Mouse (Mus musculus) spleen, adult 2 months (tissue): ENCODE results near the gene Mrpl33.

Experiments
- CTCF ChIP-seq: fragments of 200-500 bp; IDR thresholded peaks from 2 replicates; pipeline ENCODE4 v1.5.1; 2011; ENCODE audit warnings: mild to moderate bottlenecking, inconsistent platforms; ENCODE audit not compliant: insufficient read depth, insufficient read length, insufficient replicate concordance; ENCODE audit errors: extremely low read depth
- POLR2A ChIP-seq: fragments of 200-500 bp; IDR thresholded peaks from 2 replicates; pipeline ENCODE4 v1.6.1; 2011; ENCODE audit warnings: low read depth, low read length, inconsistent platforms

- no peak for TF ChIP-seq CTCF
- TF ChIP-seq POLR2A, result no peak
Observed at GRCm38 (mm10) chr5:31673431-31673830, 76.7 kb downstream of the Mrpl33 start.
